Mouse (Mus musculus): ENCODE measurements around the gene Ackr4.

Gene Ackr4

DNA sequence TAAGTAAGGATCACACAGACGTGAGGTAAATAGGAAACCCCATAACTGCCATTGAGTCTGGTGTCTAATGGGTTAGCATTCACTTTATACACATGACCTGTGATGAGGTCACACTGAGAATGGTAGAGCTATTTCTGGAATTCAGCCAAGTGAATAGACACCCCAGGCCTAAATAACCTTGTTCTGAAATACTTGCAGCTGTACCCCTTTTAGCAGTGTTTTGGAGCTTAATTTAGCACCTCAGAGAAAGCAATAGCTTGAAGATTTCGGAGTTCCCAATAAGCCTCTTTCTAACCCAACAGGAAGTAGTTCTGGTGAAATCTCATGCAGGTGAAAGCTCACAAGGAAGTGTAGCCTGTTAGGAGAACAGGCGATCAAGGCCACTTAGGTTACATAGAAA lies at the start of gene Ackr4:
Gene Ackr4 (minus strand): TSS at position 101 of the 400 bp plus-strand sequence.
- no peak for DNase-seq (ENCODE audit: low spot score)

GRCm38 (mm10) chr9:104172342-104172741 lies 45.6 kb upstream of the Ackr4 start:
- DNase-seq (ENCODE audit: low spot score), result no peak

DNA sequence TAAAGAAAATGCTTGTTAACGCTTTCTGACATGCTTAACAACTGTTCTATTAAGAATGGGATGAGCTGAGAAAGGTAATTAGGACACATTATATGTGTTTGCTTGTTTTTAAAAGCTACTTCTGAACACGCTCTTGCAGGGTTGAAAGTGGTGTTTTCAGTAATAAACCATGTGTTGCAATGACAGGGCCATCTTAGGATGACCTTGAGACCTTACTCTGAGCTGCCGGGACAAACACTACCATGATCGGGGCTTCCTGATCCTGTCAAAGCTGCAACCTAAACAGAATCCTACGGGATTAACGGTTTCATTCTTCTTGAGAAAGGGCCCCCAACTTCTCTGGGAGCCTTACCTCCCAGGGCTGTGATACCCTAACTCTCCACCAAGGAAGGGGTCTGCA lies 44.9 kb upstream of the Ackr4 start:
- DNase-seq (ENCODE audit: low spot score), result no peak

DNA sequence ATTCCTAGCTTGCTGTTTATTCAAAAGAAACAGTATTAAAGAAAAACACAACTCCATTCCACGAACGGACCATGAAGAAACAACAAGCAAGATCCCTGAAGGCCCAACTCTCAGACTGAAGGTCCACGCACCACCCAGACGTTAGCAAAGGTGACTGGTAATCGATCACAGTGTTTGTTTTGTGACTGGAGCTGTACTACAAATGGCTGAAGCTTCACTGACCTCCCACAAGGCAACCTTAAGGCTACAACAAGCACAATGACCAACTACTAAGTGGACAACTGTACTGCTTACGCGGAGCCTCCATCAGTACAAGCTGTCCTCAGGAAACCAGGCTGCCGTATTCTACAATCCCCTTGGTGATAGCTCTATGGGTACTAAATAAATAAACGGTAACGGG lies 43.3 kb upstream of the Ackr4 start:
- no peak for DNase-seq (ENCODE audit: low spot score)

DNA sequence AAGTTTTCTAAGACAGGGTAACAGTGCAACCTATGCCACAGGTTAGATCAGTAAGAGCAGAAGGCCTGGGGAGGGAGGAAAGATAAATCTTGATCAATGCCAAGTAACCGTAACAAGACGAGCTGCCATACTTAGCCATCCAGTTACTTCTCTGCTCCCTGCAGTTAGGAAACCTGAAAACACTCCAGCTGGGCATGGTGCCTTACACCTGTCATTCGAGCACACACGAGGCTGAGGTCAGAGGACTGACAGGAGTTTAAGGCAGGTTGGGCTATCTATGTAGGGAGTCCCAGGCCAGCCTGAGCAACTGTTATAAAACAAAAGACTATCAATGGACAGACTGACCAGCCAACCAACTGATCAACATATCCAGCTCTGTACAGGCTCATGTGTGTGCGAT lies 39.2 kb upstream of the Ackr4 start:
- no peak for DNase-seq (ENCODE audit: low spot score)

DNA sequence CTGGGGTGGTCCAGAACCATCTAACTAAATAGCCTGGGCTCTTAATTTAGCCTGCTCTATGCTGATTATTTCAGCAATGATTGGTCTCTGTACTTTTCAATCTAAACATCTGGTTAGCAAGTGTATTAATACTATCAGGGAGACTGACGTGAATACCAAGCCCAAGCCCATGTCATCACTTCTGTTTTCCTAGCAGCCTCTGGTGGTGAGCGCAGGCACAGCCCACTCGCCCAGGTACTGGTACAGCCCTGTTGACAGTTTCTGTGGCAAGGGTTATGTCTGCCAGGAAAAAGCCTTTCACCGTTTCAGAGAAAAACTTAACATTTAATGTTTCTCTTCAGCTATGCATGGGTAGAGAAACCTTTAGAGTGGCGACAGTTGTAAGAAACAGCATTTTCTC lies 37.5 kb upstream of the Ackr4 start:
- no peak for DNase-seq (ENCODE audit: low spot score)

GRCm38 (mm10) chr9:104161117-104161516 lies 34.4 kb upstream of the Ackr4 start:
- DNase-seq (ENCODE audit: low spot score), result no peak

- no peak for DNase-seq (ENCODE audit: low spot score)
Observed at GRCm38 (mm10) chr9:104157291-104157690, 30.6 kb upstream of the Ackr4 start.

- DNase-seq (ENCODE audit: low spot score), result no peak
Observed at GRCm38 (mm10) chr9:104156506-104156905, 29.8 kb upstream of the Ackr4 start.

DNA sequence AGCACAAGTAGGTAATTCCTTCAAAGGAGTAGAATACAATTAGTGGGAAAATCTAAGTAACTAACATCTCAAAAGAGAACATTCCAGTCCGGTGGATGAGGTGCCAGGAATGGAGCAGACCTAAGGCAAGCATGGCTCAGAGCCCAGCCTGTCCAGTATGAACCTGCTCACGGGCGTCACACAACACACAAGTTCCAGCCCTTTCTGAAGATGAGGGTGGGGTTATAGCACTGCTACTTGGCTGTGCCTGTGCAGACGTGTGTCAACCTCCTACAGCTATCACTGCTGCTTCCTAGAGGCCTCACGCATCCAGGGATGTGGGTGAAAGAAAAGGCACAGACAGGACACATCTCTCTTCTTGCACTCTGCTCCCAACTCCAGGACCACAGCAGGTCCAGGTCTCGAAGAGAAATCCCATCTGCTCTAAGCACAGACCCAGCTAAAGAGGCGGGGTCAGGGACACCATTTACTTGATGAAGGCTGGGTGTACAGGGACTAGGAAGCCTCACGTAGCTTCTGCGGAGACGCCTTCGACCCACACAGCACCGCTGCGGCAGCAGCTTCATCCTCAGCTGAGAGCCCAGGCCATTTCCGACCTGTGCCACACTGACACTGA lies 28.5 kb upstream of the Ackr4 start:
- DNase-seq (ENCODE audit: low spot score), result no peak

DNA sequence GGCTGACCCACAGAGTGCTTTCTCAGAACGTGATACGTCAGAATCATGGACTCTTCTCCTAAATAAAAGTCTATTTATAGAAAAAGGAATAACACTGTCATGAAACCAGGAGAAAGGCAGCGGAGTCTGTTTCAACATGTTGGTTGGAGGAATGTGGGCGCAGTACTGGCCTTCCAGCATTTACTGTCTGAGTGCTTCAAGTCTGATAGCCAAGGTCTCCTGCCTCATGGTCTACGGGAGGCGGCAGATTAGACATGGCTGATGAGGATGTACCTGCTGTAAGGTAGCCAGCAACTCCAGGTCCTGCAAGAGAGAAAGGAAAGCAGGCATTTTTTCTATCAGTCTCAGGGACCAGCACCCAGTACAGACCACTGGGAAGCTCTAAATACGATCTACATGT lies 25.4 kb upstream of the Ackr4 start:
- no peak for DNase-seq (ENCODE audit: low spot score)

DNA sequence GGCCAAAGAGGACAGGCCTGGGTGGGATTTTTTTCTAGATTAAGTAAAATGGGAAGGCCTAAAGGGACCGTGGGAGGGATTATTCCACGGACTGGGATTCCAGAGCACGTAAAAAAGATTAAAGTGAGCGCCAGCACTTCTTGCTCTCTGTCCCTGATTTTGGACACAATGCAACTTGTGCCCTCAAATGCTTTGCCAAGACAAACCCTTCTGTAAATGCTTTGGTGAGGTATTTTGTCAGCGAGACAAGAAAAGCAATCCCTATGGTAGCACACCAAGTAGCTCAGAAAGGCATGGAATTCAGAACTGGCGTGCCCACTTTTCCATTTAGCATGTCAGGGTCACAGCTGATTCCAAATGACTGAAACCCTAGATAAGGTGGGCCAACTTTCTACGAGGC lies 22.2 kb upstream of the Ackr4 start:
- DNase-seq (ENCODE audit: low spot score), result no peak

DNA sequence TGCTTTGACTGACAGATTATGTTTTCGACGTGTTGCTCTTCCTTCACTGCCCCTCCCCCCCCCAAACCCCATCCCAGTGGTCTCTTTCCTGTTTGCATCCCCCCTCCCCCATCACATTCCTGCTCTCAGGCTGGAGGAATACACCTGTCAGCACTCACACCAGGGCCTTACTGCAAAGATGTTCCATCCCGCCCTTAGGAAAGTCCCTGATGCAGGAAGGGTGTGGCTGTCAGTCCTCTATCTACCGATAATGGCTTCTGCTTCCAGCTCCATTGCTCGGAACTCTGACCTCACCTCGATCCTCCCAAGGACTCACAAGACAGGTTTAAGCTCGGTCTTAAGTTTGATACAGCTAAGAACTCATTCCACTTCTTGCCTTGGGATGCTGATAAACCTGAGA lies 19.9 kb upstream of the Ackr4 start:
- DNase-seq (ENCODE audit: low spot score), result no peak

DNA sequence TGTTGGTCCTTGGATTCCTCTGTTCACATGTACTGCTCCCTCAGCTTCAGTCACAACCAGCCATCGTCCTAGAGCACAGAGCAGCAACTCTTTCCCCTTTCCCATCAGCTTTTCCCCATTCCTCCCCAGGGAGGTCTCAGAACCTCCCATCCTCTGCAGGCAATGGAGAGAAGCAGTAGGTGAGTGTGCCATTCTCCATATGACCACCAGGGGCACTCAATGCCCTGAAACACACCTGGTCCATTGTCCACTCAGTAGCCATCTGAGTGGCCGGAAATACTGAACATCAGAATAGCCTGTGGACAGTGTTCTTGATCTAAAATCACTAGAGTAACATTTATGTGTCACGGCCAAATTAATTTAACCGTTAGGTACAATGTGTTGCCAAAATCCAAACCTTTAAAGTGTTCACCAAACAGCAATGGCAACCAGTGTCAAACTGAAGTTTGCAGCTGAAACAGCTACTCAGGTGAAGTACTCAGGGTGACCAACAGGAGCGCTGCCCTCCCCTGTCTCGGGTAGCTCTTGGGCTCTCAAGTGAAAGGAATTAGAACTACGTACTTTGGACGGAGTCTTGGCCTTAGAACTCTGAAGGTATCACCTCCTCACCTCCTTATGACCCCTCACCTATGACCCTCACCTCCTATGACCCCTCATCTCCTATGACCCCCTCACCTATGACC lies 17.7 kb upstream of the Ackr4 start:
- no peak for DNase-seq (ENCODE audit: low spot score)

GRCm38 (mm10) chr9:104142805-104143204 lies 16.1 kb upstream of the Ackr4 start:
- DNase-seq (ENCODE audit: low spot score), result no peak

DNA sequence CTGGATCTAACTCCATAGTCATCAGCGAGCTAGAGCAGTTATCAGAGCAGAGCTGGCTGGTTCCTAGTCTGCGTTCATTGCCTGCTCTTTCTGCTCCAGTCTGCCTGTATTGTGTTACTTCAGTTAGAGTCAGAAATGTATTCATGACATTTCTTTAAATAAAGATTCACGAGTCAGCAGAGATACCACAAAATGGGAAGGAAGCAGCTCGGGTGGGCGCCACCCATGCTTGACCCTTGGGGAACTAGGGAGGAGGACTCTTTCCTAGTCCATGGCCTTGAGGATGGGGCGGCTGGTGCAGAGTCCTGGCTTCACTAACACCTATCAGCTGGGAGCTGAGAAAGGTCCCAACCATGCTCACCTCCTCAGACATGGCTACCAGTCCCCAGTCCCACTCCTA lies 13.6 kb upstream of the Ackr4 start:
- no peak for DNase-seq (ENCODE audit: low spot score)

- DNase-seq (ENCODE audit: low spot score), result no peak
Observed at GRCm38 (mm10) chr9:104130141-104130755, 3.5 kb upstream of the Ackr4 start.

DNA sequence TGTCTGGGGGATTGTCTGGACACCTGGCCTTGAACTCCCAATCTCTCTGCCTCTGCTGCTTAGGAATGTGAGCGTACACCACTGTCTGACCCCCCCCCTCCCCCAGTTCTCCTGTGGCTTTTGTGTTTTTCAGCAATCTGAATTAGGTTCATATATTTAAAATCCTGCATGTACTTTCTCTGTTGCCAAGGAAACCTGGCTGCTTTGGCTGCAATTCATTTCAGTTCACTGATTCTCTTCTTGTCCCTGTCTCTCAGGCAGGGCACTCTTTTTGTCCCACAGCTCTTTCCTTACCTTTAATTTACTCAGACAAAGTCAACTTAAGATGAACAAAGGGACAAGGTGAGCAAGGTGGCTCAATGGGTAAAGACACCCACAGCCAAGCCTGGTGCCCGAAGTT lies 1.4 kb upstream of the Ackr4 start:
- peak; percentile 27 for DNase-seq (ENCODE audit: low spot score)

- no peak for DNase-seq (ENCODE audit: low spot score)
Observed at GRCm38 (mm10) chr9:104123622-104124021, 3.1 kb downstream of the Ackr4 start.

DNA sequence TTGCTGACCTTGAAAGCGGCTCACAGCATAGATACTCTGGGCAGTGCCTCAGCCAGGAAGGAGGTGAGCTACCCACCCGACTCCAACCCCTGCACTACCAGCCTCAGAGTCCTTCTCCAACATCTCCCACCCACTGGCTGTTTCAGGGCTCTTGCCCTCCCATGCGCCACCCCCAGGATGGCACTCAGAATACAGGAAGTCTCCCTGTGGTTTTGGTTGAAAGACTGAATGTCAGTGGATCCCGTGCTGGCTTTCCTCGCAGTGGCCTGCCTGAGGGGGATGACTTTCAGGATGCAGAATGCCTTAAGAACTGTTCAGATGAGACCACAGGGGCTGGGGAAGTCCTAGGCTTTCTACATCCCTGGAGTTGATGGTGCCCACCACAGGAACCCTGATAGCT lies 3.6 kb downstream of the Ackr4 start:
- no peak for DNase-seq (ENCODE audit: low spot score)

DNA sequence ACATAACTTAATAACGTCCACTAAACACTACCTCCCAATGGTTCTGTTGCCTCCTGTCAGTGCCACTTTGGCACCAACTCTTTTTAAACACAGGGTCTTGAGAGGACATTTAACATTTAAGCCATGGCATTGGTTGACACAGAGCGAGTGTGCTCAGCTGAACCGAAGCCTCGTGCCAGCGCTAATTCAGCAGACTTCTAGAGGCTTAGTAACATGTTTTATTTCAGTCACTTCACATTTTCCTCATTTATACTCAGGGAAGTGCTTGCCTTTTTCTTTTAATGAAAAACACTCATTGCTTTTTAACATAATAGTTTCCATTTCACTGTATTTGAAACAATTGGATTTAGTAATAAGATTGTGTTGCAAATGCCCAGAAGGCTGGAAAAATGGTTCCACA lies 17.6 kb downstream of the Ackr4 start:
- DNase-seq (ENCODE audit: low spot score), result no peak

- no peak for DNase-seq (ENCODE audit: low spot score)
Observed at GRCm38 (mm10) chr9:104108571-104109143, 18.1 kb downstream of the Ackr4 start.

DNA sequence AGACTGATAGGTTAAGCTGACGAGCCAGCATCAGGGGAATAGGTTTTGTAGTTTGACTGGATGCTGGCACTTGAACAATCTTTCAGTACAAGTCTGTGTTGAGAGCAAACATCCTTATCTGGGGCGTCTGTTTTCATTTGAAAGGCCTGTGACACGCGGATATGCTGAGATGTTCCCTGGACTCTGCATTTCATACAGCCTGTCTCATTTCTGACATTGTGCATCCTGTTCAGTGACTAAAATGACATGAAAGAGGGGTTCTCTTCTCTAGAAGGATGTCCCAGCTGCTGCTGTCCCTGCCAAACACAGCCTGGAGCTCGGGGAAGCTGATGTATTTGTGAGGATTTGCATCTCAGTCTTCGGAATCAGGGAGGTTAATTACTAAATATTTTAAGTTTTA lies 19.3 kb downstream of the Ackr4 start:
- no peak for DNase-seq (ENCODE audit: low spot score)
